Mouse (Mus musculus) Patski (cell line): Measurements from ENCODE around the gene Ppp1r10. TPM values are rescaled to one million over a fixed set of nuclear protein-coding genes. Genes with fewer than 3 reads are reported as not detected.
A peak's percentile ranks its signal among the peaks of the same experiment; 100 is the strongest.

Experiments used
- ATAC-seq: fragments of 100-300 bp; one replicate; pipeline ENCODE4 v1.8.0; 2021
- CTCF ChIA-PET: fragments of 350-600 bp; sonication (Branson Sonifier 250); formaldehyde crosslinking; loops from one replicate; lab custom pipeline; 2022; ENCODE audit warnings: inconsistent platforms; lab: Charles Lee
- POLR2A ChIA-PET: fragments of 350-600 bp; sonication (Branson Sonifier 250); formaldehyde crosslinking; loops from one replicate; lab custom pipeline; 2022; ENCODE audit warnings: antibody characterized with exemption, inconsistent platforms; lab: Charles Lee
- DNase-seq: peaks from one replicate; pipeline ENCODE4 v3.0.0-alpha.2; 2011; ENCODE audit warnings: low read depth, low spot score
- H3K27me3 ChIP-seq: fragments of 371-371 bp; one replicate; pipeline ENCODE4 v1.5.1; 2021
- CTCF ChIP-seq: fragments of 100-300 bp; IDR thresholded peaks from one replicate; pipeline ENCODE4 v1.5.1; 2021
- in situ Hi-C: fragments of 300-500 bp; cut with MboI; formaldehyde crosslinking; loops from 3 replicates; pipeline ENCODE4 v1.11.1; 2018; ENCODE audit warnings: low pct_unique_long_range_greater_than_20kb, mixed read lengths
- polyA plus RNA-seq: library from polyadenylated mRNA; unstranded; gene quantifications from one replicate; pipeline ENCODE4 v1.2.3, GENCODE M21; 2021

Ppp1r10 gene
- polyA plus RNA-seq, 1 experiment from 2014 or later = 41.2 TPM

- peak; percentile 8 for ATAC-seq
- in situ Hi-C loops = no loop called here
- DNase-seq = no peak
Measured at GRCm38 (mm10) chr17:35980363-35980754, 64.1 kb downstream of the Ppp1r10 start.

GRCm38 (mm10) chr17:35981776-35982175, 65.5 kb downstream of the Ppp1r10 start:
- ChIA-PET CTCF (interaction anchor here (1.2 to 6.8 kb wide), 3 partner anchors 11 to 44 kb away, joined by 4 to 62 read pairs (median 4); no protein-coding TSS in a partner anchor), POLR2A (interaction anchor here (1.1 kb wide), 1 partner anchor 11 kb away, joined by 3 read pairs; no protein-coding TSS in a partner anchor)
- TF ChIP-seq CTCF = no peak
- no peak for ATAC-seq
- in situ Hi-C loops = no loop called here
- H3K27me3 ChIP-seq = no peaks in the 10 kb centered on the region
- no peak for DNase-seq

More at GRCm38 (mm10) chr17:35980363-35980754, 64.1 kb downstream of the Ppp1r10 start:
- no peaks in the 10 kb centered on the region for H3K27me3 ChIP-seq
- ChIA-PET POLR2A (interaction anchor here (0.6 to 1.4 kb wide), 4 partner anchors 11 to 18 kb away, joined by 3 to 6 read pairs (median 4); no protein-coding TSS in a partner anchor), CTCF (interaction anchor here (1.3 to 6.8 kb wide), 2 partner anchors 13 to 80 kb away, joined by 3 to 62 read pairs; no protein-coding TSS in a partner anchor)
- no peak for TF ChIP-seq CTCF

Other genes starting within 250 kb of the Ppp1r10 start
- gene Vars2, start 248.8 kb upstream of the Ppp1r10 start, polyA plus RNA-seq = 34.4 TPM
- gene Gtf2h4, start 242.7 kb upstream of the Ppp1r10 start, polyA plus RNA-seq = 30.5 TPM
- 230 TPM for gene Ddr1, start 211.8 kb upstream of the Ppp1r10 start, polyA plus RNA-seq
- gene Ier3, start 94.8 kb upstream of the Ppp1r10 start, polyA plus RNA-seq = 149 TPM
- gene Flot1, start 93.2 kb upstream of the Ppp1r10 start, polyA plus RNA-seq = 308 TPM
- 608 TPM for gene Tubb5, start 78.1 kb upstream of the Ppp1r10 start, polyA plus RNA-seq
- gene Mdc1, start 74.9 kb upstream of the Ppp1r10 start, polyA plus RNA-seq = 23.9 TPM
- gene Nrm, start 55.1 kb upstream of the Ppp1r10 start, polyA plus RNA-seq = 13.5 TPM
- gene Ppp1r18, start 50.8 kb upstream of the Ppp1r10 start, polyA plus RNA-seq = 74.3 TPM
- 68.9 TPM for gene Dhx16, start 36.6 kb upstream of the Ppp1r10 start, polyA plus RNA-seq
- 61.5 TPM for gene 2310061I04Rik, start 19.0 kb upstream of the Ppp1r10 start, polyA plus RNA-seq
- 42.6 TPM for gene Atat1, start 6.4 kb upstream of the Ppp1r10 start, polyA plus RNA-seq
- 83.0 TPM for gene Mrps18b, start within 50 bp of the Ppp1r10 start, polyA plus RNA-seq
- gene Abcf1, start 53.3 kb downstream of the Ppp1r10 start, polyA plus RNA-seq = 110 TPM
- gene Gnl1, start 63.4 kb downstream of the Ppp1r10 start, polyA plus RNA-seq = 74.4 TPM
- gene Prr3, start 63.8 kb downstream of the Ppp1r10 start, polyA plus RNA-seq = 39.1 TPM
- 0.31 TPM for gene H2-T24, start 104.1 kb downstream of the Ppp1r10 start, polyA plus RNA-seq
- gene H2-T23, start 116.4 kb downstream of the Ppp1r10 start, polyA plus RNA-seq = 28.3 TPM
- 24.8 TPM for gene H2-T22, start 126.3 kb downstream of the Ppp1r10 start, polyA plus RNA-seq
- not detected for gene Gm6034, start 126.5 kb downstream of the Ppp1r10 start, polyA plus RNA-seq
- gene Gm11127, start 141.9 kb downstream of the Ppp1r10 start, polyA plus RNA-seq = 9.1 TPM
- 0.06 TPM for gene Gm19684, start 205.2 kb downstream of the Ppp1r10 start, polyA plus RNA-seq
- gene Gm7030, start 213.0 kb downstream of the Ppp1r10 start, polyA plus RNA-seq = not detected